Mouse (Mus musculus): ENCODE data around the gene Plxna2.

DNA sequence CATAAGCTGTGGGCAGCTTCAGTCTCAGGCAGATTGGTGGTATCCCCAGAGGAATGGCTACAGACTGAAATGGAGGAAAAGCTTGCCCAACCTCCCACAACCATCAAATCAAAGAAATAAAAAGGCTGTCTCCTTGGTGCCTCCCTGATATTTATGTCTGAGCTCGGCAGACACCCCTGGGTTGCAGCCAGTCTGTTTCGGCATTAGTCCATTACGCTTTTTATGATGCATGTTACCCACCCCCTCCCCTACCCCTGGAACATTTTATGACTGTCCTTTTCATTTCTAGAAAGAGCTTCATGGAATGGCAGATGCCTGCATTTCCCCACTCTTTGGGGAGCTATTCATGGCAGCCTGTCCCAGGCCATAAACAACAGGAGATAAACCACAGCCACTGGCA, 47.7 kb downstream of the Plxna2 start:
- TF ChIP-seq CTCF (IDR thresholded peaks at IDR 0.05; ENCODE audit: insufficient read depth, low read depth, low read length) (no peak), POLR2A (IDR thresholded peaks at IDR 0.05; ENCODE audit: insufficient read depth, low read depth, low read length) (no peak)

Measured in olfactory bulb, adult 2 months (tissue).